Comparison of ENCODE assay signal across 15 mouse cellular contexts in genomic region chr7:118236949-118237348, GRCm38 (mm10). TPM values are rescaled to one million over a fixed set of nuclear protein-coding genes. Genes with fewer than 3 reads are reported as not detected.
DNase-seq lines count a peak whose midpoint lies in the region; ATAC-seq and TF ChIP-seq lines count a peak whose summit lies in the region.
"Had no signal": no experiment of that assay in that cellular context is flagged by ENCODE, and none has a peak within 500 bp of the region (broad histone marks: within the 10 kb centered on the region; RNA-seq: fewer than 3 reads in every experiment).

No protein-coding gene starts in this region.

- H3K36me3 ChIP-seq in hindbrain, postnatal 0 days (ENCODE audit: insufficient read depth, low read length), result no peaks in the 10 kb centered on the region
- no peaks in the 10 kb centered on the region for H3K36me3 ChIP-seq in hindbrain, embryonic 13.5 days
- no peaks in the 10 kb centered on the region for H3K36me3 ChIP-seq in liver, embryonic 14.5 days (replicated peaks; ENCODE audit: control insufficient read depth, insufficient read depth, low read depth)
- H3K36me3 ChIP-seq: liver, embryonic 15.5 days had no signal

- H3K4me1 ChIP-seq in hindbrain, postnatal 0 days (ENCODE audit: insufficient read depth, low read length), result peaks cover 6% of the 10 kb centered on the region; the same call in 1 of the 2 replicates
- H3K4me1 ChIP-seq in hindbrain, embryonic 13.5 days (replicated peaks), result peaks cover 19% of the 10 kb centered on the region
- H3K4me1 ChIP-seq in liver, embryonic 14.5 days (replicated peaks; ENCODE audit: control insufficient read depth in 2 of 2, insufficient read depth in 2 of 2, low read length in 1 of 2), result peaks cover 7% of the 10 kb centered on the region in 2 experiments

- H3K27me3 ChIP-seq in hindbrain, postnatal 0 days (ENCODE audit: insufficient read depth, low read length), result no peaks in the 10 kb centered on the region
- H3K27me3 ChIP-seq in hindbrain, embryonic 13.5 days, result no peaks in the 10 kb centered on the region
- H3K27me3 ChIP-seq in liver, embryonic 14.5 days (ENCODE audit: control insufficient read depth, insufficient read depth, low read length), result no peaks in the 10 kb centered on the region
- H3K27me3 ChIP-seq: liver, embryonic 15.5 days had no signal

- ATAC-seq in hindbrain, postnatal 0 days, result no peak
- ATAC-seq in hindbrain, embryonic 13.5 days (ENCODE audit: low FRiP score), result no peak
- no peak for ATAC-seq in liver, embryonic 14.5 days (ENCODE audit: insufficient read depth)
- ATAC-seq: forebrain, postnatal 0 days; hindbrain, embryonic 16.5 days had no signal

- DNase-seq in hindbrain, postnatal 0 days (ENCODE audit: low spot score), result no peak
- no peak for DNase-seq in liver, embryonic 14.5 days (ENCODE audit: low read depth in 3 of 3, low spot score in 3 of 3)
- no peak for DNase-seq in liver
- peak; percentile 59 for DNase-seq in thymus, postnatal 4 days
- DNase-seq in thymus, postnatal 0 days (ENCODE audit: low spot score), result no peak
- no peak for DNase-seq in embryo, embryonic 11 days
- DNase-seq: adrenal gland, postnatal 10 days; forebrain, postnatal 0 days; gastrocnemius, postnatal 10 days; heart, postnatal 14 days; kidney, postnatal 14 days; right cerebral cortex, postnatal 4 days had no signal

- peak; percentile 14; the same call in 1 of the 2 replicates for TF ChIP-seq CTCF in hindbrain, postnatal 0 days (IDR thresholded peaks at IDR 0.05; ENCODE audit: low read depth)
- peak; percentile 45 for TF ChIP-seq CTCF in liver, embryonic 14.5 days (IDR thresholded peaks at IDR 0.05; ENCODE audit: low read depth)

- no peak overlapping the region for H3K4me2 ChIP-seq in hindbrain, postnatal 0 days (ENCODE audit: low read depth, low read length)
- H3K4me2 ChIP-seq in hindbrain, embryonic 13.5 days, result no peak overlapping the region
- no peak overlapping the region for H3K4me2 ChIP-seq in liver, embryonic 14.5 days (ENCODE audit: low read depth)
- H3K4me2 ChIP-seq: liver, embryonic 15.5 days had no signal

- no peak overlapping the region for H3K4me3 ChIP-seq in hindbrain, postnatal 0 days (ENCODE audit: low read length)
- no peak overlapping the region for H3K4me3 ChIP-seq in hindbrain, embryonic 13.5 days
- H3K4me3 ChIP-seq in liver, embryonic 14.5 days (ENCODE audit: insufficient read depth in 1 of 2, low read depth in 2 of 2, low read length in 2 of 2), result no peak overlapping the region
- H3K4me3 ChIP-seq: liver, embryonic 15.5 days had no signal

- no peak for TF ChIP-seq EP300 in liver, embryonic 14.5 days (IDR thresholded peaks at IDR 0.05; ENCODE audit: low read depth)

- H3K9me3 ChIP-seq in hindbrain, postnatal 0 days (ENCODE audit: low read length), result no peaks in the 10 kb centered on the region
- no peaks in the 10 kb centered on the region for H3K9me3 ChIP-seq in hindbrain, embryonic 13.5 days
- no peaks in the 10 kb centered on the region for H3K9me3 ChIP-seq in liver, embryonic 14.5 days (ENCODE audit: control insufficient read depth, low read length)
- H3K9me3 ChIP-seq: liver, embryonic 15.5 days had no signal

- no peak overlapping the region for H3K27ac ChIP-seq in hindbrain, postnatal 0 days
- H3K27ac ChIP-seq in hindbrain, embryonic 13.5 days, result no peak overlapping the region
- no peak overlapping the region for H3K27ac ChIP-seq in liver, embryonic 14.5 days
- H3K27ac ChIP-seq: liver, embryonic 15.5 days had no signal

- H3K9ac ChIP-seq in hindbrain, postnatal 0 days (replicated peaks; ENCODE audit: low read length), result no peak overlapping the region
- no peak overlapping the region for H3K9ac ChIP-seq in hindbrain, embryonic 13.5 days
- H3K9ac ChIP-seq in liver, embryonic 14.5 days (replicated peaks), result no peak overlapping the region
- H3K9ac ChIP-seq: forebrain, postnatal 0 days; liver, embryonic 15.5 days had no signal

RNA-seq across cellular contexts. Expression of gene Smg1, which starts 6.5 kb away (rescaled TPM):
- total RNA-seq in hindbrain, postnatal 0 days (2014; rRNA removed), result 38.6 and 39.9 TPM in 2 replicates
- polyA plus RNA-seq in hindbrain, postnatal 0 days (2015; fragmentation: Nextera tagmentation; extraction: Ambion mirVana), result 15.4 and 15.9 TPM in 2 replicates
- 20.7 and 21.5 TPM in 2 replicates for polyA plus RNA-seq in hindbrain, embryonic 13.5 days (2015; fragmentation: Nextera tagmentation; extraction: Ambion mirVana)
- 5.2 and 10.5 TPM in 2 replicates for polyA plus RNA-seq in liver, embryonic 14.5 days (2012; rRNA removed)
- 5.7 and 6.1 TPM in 2 replicates for polyA plus RNA-seq in liver, embryonic 14.5 days (2014; fragmentation: Nextera tagmentation; extraction: Ambion mirVana)
- polyA plus RNA-seq in thymus, postnatal 0 days (2015; fragmentation: Nextera tagmentation; extraction: Ambion mirVana), result 24.0 and 31.4 TPM in 2 replicates
